Mouse (Mus musculus): ENCODE data around the gene Slc17a9. TPM values are rescaled to one million over a fixed set of nuclear protein-coding genes. Genes with fewer than 3 reads are reported as not detected.

Gene Slc17a9
- polyA plus RNA-seq, 1 experiment, result not detected

- H3K27ac ChIP-seq (ENCODE audit: insufficient read depth, low read depth, low read length), result no peak overlapping the region
- 82% methylated on average over 13 of the region's 13 CpGs for WGBS
- TF ChIP-seq POLR2A (IDR thresholded peaks at IDR 0.05; ENCODE audit: insufficient read depth, low read depth, low read length) (no peak), CTCF (IDR thresholded peaks at IDR 0.05; ENCODE audit: insufficient read depth, low read depth, low read length) (no peak)
- peaks cover 11% of the 10 kb centered on the region for H3K4me1 ChIP-seq (ENCODE audit: control insufficient read depth, insufficient read depth, low read length)
- H3K4me3 ChIP-seq (ENCODE audit: insufficient read depth, low read depth, low read length), result no peak overlapping the region
These were observed 62.6 kb downstream of the Slc17a9 start for GRCm38 (mm10) chr2:180787566-180788232.

- Histone ChIP-seq H3K4me1 (ENCODE audit: control insufficient read depth, insufficient read depth, low read length) (peaks cover 11% of the 10 kb centered on the region), H3K27ac (ENCODE audit: insufficient read depth, low read depth, low read length) (no peak overlapping the region), H3K4me3 (ENCODE audit: insufficient read depth, low read depth, low read length) (no peak overlapping the region)
- TF ChIP-seq POLR2A (IDR thresholded peaks at IDR 0.05; ENCODE audit: insufficient read depth, low read depth, low read length) (no peak), CTCF (IDR thresholded peaks at IDR 0.05; ENCODE audit: insufficient read depth, low read depth, low read length) (no peak)
- WGBS, result 56% methylated on average over 2 of the region's 2 CpGs
These were observed 63.3 kb downstream of the Slc17a9 start for GRCm38 (mm10) chr2:180788386-180788785.

- Histone ChIP-seq H3K4me3 (ENCODE audit: insufficient read depth, low read depth, low read length) (no peak overlapping the region), H3K27ac (ENCODE audit: insufficient read depth, low read depth, low read length) (no peak overlapping the region), H3K4me1 (ENCODE audit: control insufficient read depth, insufficient read depth, low read length) (peaks cover 15% of the 10 kb centered on the region)
- WGBS, result 34% methylated on average over 7 of the region's 7 CpGs
- no peak for TF ChIP-seq CTCF (IDR thresholded peaks at IDR 0.05; ENCODE audit: insufficient read depth, low read depth, low read length)
- no peak for TF ChIP-seq POLR2A (IDR thresholded peaks at IDR 0.05; ENCODE audit: insufficient read depth, low read depth, low read length)
These were observed 63.8 kb downstream of the Slc17a9 start for GRCm38 (mm10) chr2:180788843-180789242.

- H3K27ac ChIP-seq (ENCODE audit: insufficient read depth, low read depth, low read length), result no peak overlapping the region
- H3K4me1 ChIP-seq (ENCODE audit: control insufficient read depth, insufficient read depth, low read length), result peaks cover 21% of the 10 kb centered on the region
- 47% methylated on average over 4 of the region's 4 CpGs for WGBS
- no peak for TF ChIP-seq CTCF (IDR thresholded peaks at IDR 0.05; ENCODE audit: insufficient read depth, low read depth, low read length)
- no peak for TF ChIP-seq POLR2A (IDR thresholded peaks at IDR 0.05; ENCODE audit: insufficient read depth, low read depth, low read length)
- H3K4me3 ChIP-seq (ENCODE audit: insufficient read depth, low read depth, low read length), result no peak overlapping the region
These were observed 66.6 kb downstream of the Slc17a9 start for GRCm38 (mm10) chr2:180791674-180792073.

Other genes starting within 250 kb of the Slc17a9 start
- gene Ntsr1, start 225.3 kb upstream of the Slc17a9 start, polyA plus RNA-seq (2012; ENCODE audit: insufficient read depth, insufficient read length, low replicate concordance, missing spikeins), result not detected in 2 replicates
- not detected in 2 replicates for gene Mrgbp, start 144.0 kb upstream of the Slc17a9 start, polyA plus RNA-seq (2012; ENCODE audit: insufficient read depth, insufficient read length, low replicate concordance, missing spikeins)
- 125 TPM in 1 of 2 replicates, not detected in the other for gene Ogfr, start 136.0 kb upstream of the Slc17a9 start, polyA plus RNA-seq (2012; ENCODE audit: insufficient read depth, insufficient read length, low replicate concordance, missing spikeins)
- not detected in 2 replicates for gene Col9a3, start 127.5 kb upstream of the Slc17a9 start, polyA plus RNA-seq (2012; ENCODE audit: insufficient read depth, insufficient read length, low replicate concordance, missing spikeins)
- not detected in 2 replicates for gene Tcfl5, start 82.6 kb upstream of the Slc17a9 start, polyA plus RNA-seq (2012; ENCODE audit: insufficient read depth, insufficient read length, low replicate concordance, missing spikeins)
- gene Dido1, start 15.3 kb upstream of the Slc17a9 start, polyA plus RNA-seq (2012; ENCODE audit: insufficient read depth, insufficient read length, low replicate concordance, missing spikeins), result 63.1 TPM in 1 of 2 replicates, not detected in the other
- gene Gid8, start 15.1 kb upstream of the Slc17a9 start, polyA plus RNA-seq (2012; ENCODE audit: insufficient read depth, insufficient read length, low replicate concordance, missing spikeins), result not detected in 2 replicates
- gene Bhlhe23, start 51.6 kb downstream of the Slc17a9 start, polyA plus RNA-seq (2012; ENCODE audit: insufficient read depth, insufficient read length, low replicate concordance, missing spikeins), result not detected in 2 replicates
- not detected in 2 replicates for gene Ythdf1, start 195.7 kb downstream of the Slc17a9 start, polyA plus RNA-seq (2012; ENCODE audit: insufficient read depth, insufficient read length, low replicate concordance, missing spikeins)
- gene Birc7, start 203.8 kb downstream of the Slc17a9 start, polyA plus RNA-seq (2012; ENCODE audit: insufficient read depth, insufficient read length, low replicate concordance, missing spikeins), result not detected in 2 replicates
- gene Nkain4, start 229.4 kb downstream of the Slc17a9 start, polyA plus RNA-seq (2012; ENCODE audit: insufficient read depth, insufficient read length, low replicate concordance, missing spikeins), result not detected in 2 replicates
- not detected in 2 replicates for gene Arfgap1, start 242.0 kb downstream of the Slc17a9 start, polyA plus RNA-seq (2012; ENCODE audit: insufficient read depth, insufficient read length, low replicate concordance, missing spikeins)

Measured in olfactory bulb, adult 2 months (tissue).